21 mouse cellular contexts compared by ENCODE assay signal in the genomic region with DNA sequence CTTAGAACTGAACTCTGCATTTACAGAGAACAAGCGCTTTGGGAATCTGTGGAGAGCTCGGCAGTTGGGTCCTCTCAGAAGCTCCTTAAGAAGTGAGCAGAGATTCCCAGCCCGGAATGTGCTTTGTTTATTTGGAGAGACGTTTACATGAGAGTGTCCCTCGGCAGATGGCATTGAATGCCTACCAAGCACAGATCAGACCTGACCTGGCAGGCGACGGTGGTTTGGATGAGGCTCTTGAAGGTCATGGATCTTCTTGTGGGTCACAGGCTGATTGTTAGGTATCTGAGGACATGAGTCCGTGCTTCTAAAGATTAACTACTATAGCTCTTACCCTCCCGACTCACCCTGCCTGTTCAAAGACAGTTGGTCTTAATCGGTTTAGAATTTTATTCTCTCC.
DNase-seq lines count a peak whose midpoint lies in the region; ATAC-seq and TF ChIP-seq lines count a peak whose summit lies in the region.
"Had no signal": no experiment of that assay in that cellular context is flagged by ENCODE, and none has a peak within 500 bp of the region (broad histone marks: within the 10 kb centered on the region; RNA-seq: fewer than 3 reads in every experiment).

No protein-coding gene starts in this region.

- peak; percentile 49 to 52 for DNase-seq in cerebellum, adult 18-20 months
- DNase-seq in cerebellum, adult 11 months: no peak
- DNase-seq in lung, embryonic 14.5 days: peak; percentile 7
- no peak for DNase-seq in lung, postnatal 4 days
- peak; percentile 62 for DNase-seq in cerebellum, adult 9-10 months
- DNase-seq in urinary bladder, adult 2 months (ENCODE audit: low spot score): no peak
- DNase-seq in adrenal gland, postnatal 36 days: no peak
- DNase-seq: adrenal gland, adult 8-10 months; adrenal gland, postnatal 25 days; gastrocnemius, postnatal 25 days; heart, adult 2 months; kidney, adult 2 months had no signal

- H3K27ac ChIP-seq in lung, embryonic 14.5 days (ENCODE audit: low read depth): no peak overlapping the region
- H3K27ac ChIP-seq: embryonic facial prominence, embryonic 12.5 days; embryonic facial prominence, embryonic 15.5 days; forebrain, embryonic 15.5 days; heart, adult 2 months; hindbrain, embryonic 12.5 days; hindbrain, embryonic 15.5 days; intestine, embryonic 15.5 days had no signal

- no peaks in the 10 kb centered on the region for H3K4me1 ChIP-seq in lung, embryonic 14.5 days (ENCODE audit: insufficient read depth)
- H3K4me1 ChIP-seq: embryonic facial prominence, embryonic 12.5 days; embryonic facial prominence, embryonic 15.5 days; intestine, embryonic 15.5 days had no signal

- WGBS in lung, embryonic 14.5 days: 49% methylated on average over 10 of the region's 10 CpGs

- H3K4me3 ChIP-seq in lung, embryonic 14.5 days (ENCODE audit: low read depth, low read length): no peak overlapping the region
- H3K4me3 ChIP-seq: embryonic facial prominence, embryonic 12.5 days; embryonic facial prominence, embryonic 15.5 days; forebrain, embryonic 15.5 days; heart, adult 2 months; hindbrain, embryonic 12.5 days; hindbrain, embryonic 15.5 days; intestine, embryonic 15.5 days had no signal

- no peaks in the 10 kb centered on the region for H3K27me3 ChIP-seq in lung, embryonic 14.5 days (ENCODE audit: insufficient read depth, low read length)
- H3K27me3 ChIP-seq: embryonic facial prominence, embryonic 12.5 days; embryonic facial prominence, embryonic 15.5 days; forebrain, embryonic 15.5 days; hindbrain, embryonic 12.5 days; hindbrain, embryonic 15.5 days; intestine, embryonic 15.5 days had no signal

- H3K9ac ChIP-seq in lung, embryonic 14.5 days: no peak overlapping the region
- H3K9ac ChIP-seq: embryonic facial prominence, embryonic 12.5 days; embryonic facial prominence, embryonic 15.5 days; forebrain, embryonic 15.5 days; hindbrain, embryonic 12.5 days; hindbrain, embryonic 15.5 days; intestine, embryonic 15.5 days had no signal

- no peak for ATAC-seq in lung, embryonic 14.5 days (ENCODE audit: insufficient read depth)
- ATAC-seq: activated CD4-positive, CD25-positive, alpha-beta regulatory T cell, adult 4 months; CD4-positive, CD25-positive, alpha-beta regulatory T cell, adult 4 months; forebrain, embryonic 15.5 days; intestine, embryonic 15.5 days had no signal

- H3K4me2 ChIP-seq in lung, embryonic 14.5 days: no peak overlapping the region
- H3K4me2 ChIP-seq: embryonic facial prominence, embryonic 12.5 days; embryonic facial prominence, embryonic 15.5 days; forebrain, embryonic 15.5 days; heart, embryonic 11.5 days; hindbrain, embryonic 12.5 days; hindbrain, embryonic 15.5 days; intestine, embryonic 15.5 days had no signal

- H3K9me3 ChIP-seq in lung, embryonic 14.5 days (ENCODE audit: low read depth, low read length): no peaks in the 10 kb centered on the region
- H3K9me3 ChIP-seq: embryonic facial prominence, embryonic 12.5 days; embryonic facial prominence, embryonic 15.5 days; forebrain, embryonic 15.5 days; hindbrain, embryonic 12.5 days; hindbrain, embryonic 15.5 days; intestine, embryonic 15.5 days had no signal

- no peaks in the 10 kb centered on the region for H3K36me3 ChIP-seq in lung, embryonic 14.5 days (ENCODE audit: insufficient read depth)
- H3K36me3 ChIP-seq: embryonic facial prominence, embryonic 12.5 days; embryonic facial prominence, embryonic 15.5 days; forebrain, embryonic 15.5 days; hindbrain, embryonic 12.5 days; hindbrain, embryonic 15.5 days; intestine, embryonic 15.5 days had no signal

- no peak for TF ChIP-seq CTCF in lung, embryonic 14.5 days (IDR thresholded peaks at IDR 0.05; ENCODE audit: low read depth)

Comparison
In these comparisons a context has a peak if more than half of its experiments do, and no peak if none do; other contexts are left out.
1. DNase-seq: peak in cerebellum, adult 18-20 months (2 of 2), lung, embryonic 14.5 days (single experiment) and cerebellum, adult 9-10 months (single experiment); none in cerebellum, adult 11 months (single experiment), lung, postnatal 4 days (0 of 2), urinary bladder, adult 2 months (single experiment) and adrenal gland, postnatal 36 days (0 of 2).